Mouse (Mus musculus) adrenal gland, postnatal 36 days (tissue): ENCODE results near the gene Ccdc141. TPM values are rescaled to one million over a fixed set of nuclear protein-coding genes. Genes with fewer than 3 reads are reported as not detected.

Experiments used
- DNase-seq, 2 experiments: peaks; one replicate each; pipeline ENCODE4 v3.0.0; 2021; ENCODE audit warnings: mixed read lengths in 1 of 2
- total RNA-seq, 2 experiments: library from RNA; stranded (reverse); gene quantifications; 2 replicates each; pipeline ENCODE4 v1.2.3; 2021

The Ccdc141 gene
- total RNA-seq, 2 experiments from 2014 or later, result 6.2 to 7.6 TPM

GRCm38 (mm10) chr2:77126939-77127338 is 43.5 kb downstream of the Ccdc141 start:
- no peak for DNase-seq

GRCm38 (mm10) chr2:77118102-77118501 is 52.3 kb downstream of the Ccdc141 start:
- DNase-seq, result no peak

- DNase-seq, result no peak
These were observed 56.1 kb downstream of the Ccdc141 start for GRCm38 (mm10) chr2:77114335-77114734.

GRCm38 (mm10) chr2:77113867-77114266 is 56.6 kb downstream of the Ccdc141 start:
- DNase-seq, result no peak

GRCm38 (mm10) chr2:77113026-77113425 is 57.4 kb downstream of the Ccdc141 start:
- no peak for DNase-seq

GRCm38 (mm10) chr2:77111095-77111494 is 59.3 kb downstream of the Ccdc141 start:
- DNase-seq, result no peak

- DNase-seq, result no peak
These were observed 60.1 kb downstream of the Ccdc141 start for GRCm38 (mm10) chr2:77110365-77110764.

GRCm38 (mm10) chr2:77109506-77110123 is 60.8 kb downstream of the Ccdc141 start:
- no peak for DNase-seq

- DNase-seq, result no peak
These were observed 61.9 kb downstream of the Ccdc141 start for GRCm38 (mm10) chr2:77108562-77108961.

- peak; percentile 30 to 53 for DNase-seq
These were observed 64.3 kb downstream of the Ccdc141 start for GRCm38 (mm10) chr2:77106150-77106549.

- no peak for DNase-seq
These were observed 65.3 kb downstream of the Ccdc141 start for GRCm38 (mm10) chr2:77105006-77105715.

- DNase-seq, result peak; percentile 45 to 65
These were observed 67.9 kb downstream of the Ccdc141 start for GRCm38 (mm10) chr2:77102516-77102915.

- DNase-seq, result no peak
These were observed 70.6 kb downstream of the Ccdc141 start for GRCm38 (mm10) chr2:77099814-77100213.

- no peak for DNase-seq
These were observed 71.7 kb downstream of the Ccdc141 start for GRCm38 (mm10) chr2:77098769-77099168.

- no peak for DNase-seq
These were observed 78.7 kb downstream of the Ccdc141 start for GRCm38 (mm10) chr2:77091749-77092148.

GRCm38 (mm10) chr2:77085313-77085712 is 85.1 kb downstream of the Ccdc141 start:
- no peak for DNase-seq

GRCm38 (mm10) chr2:77084629-77085028 is 85.8 kb downstream of the Ccdc141 start:
- DNase-seq, result peak in 1 of 2 experiments; percentile 8

GRCm38 (mm10) chr2:77081156-77081555 is 89.3 kb downstream of the Ccdc141 start:
- DNase-seq, result no peak

- DNase-seq, result no peak
These were observed 89.8 kb downstream of the Ccdc141 start for GRCm38 (mm10) chr2:77080657-77081056.

GRCm38 (mm10) chr2:77078746-77079145 is 91.7 kb downstream of the Ccdc141 start:
- peak; percentile 8 to 34 for DNase-seq

- no peak for DNase-seq
These were observed 96.1 kb downstream of the Ccdc141 start for GRCm38 (mm10) chr2:77074373-77074772.

GRCm38 (mm10) chr2:77073930-77074329 is 96.5 kb downstream of the Ccdc141 start:
- peak; percentile 29 to 31 for DNase-seq

- no peak for DNase-seq
These were observed 105.1 kb downstream of the Ccdc141 start for GRCm38 (mm10) chr2:77065294-77065693.

GRCm38 (mm10) chr2:77061871-77062270 is 108.6 kb downstream of the Ccdc141 start:
- peak in 1 of 2 experiments; percentile 38 for DNase-seq
